Mouse (Mus musculus) B cell, adult 2 months (primary cell): ENCODE measurements around the gene Bnip1.

Experiments
- DNase-seq, 2 experiments: peaks; one replicate each; pipeline ENCODE4 v3.0.0; 2022

The Bnip1 gene

DNA sequence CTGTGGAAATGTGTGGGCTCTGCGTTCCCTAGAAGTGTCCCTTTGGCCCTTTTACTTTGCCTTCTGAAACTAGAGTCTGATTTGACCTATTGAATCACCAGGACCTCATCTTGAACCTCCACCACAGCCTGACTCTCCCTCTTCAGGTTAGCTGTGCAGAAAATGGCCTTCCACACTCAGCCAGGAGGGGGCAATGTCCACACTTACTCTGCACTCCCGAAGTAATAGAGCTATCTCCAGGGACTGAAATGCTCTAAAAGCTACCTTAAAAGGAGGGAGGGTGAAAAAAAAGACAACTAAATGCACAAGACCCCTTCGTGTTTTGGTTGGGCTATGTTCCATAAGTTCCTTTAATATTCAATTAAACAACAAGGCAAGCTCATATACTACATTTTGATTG, 13.9 kb downstream of the Bnip1 start:
- DNase-seq, result peak; percentile 70

DNA sequence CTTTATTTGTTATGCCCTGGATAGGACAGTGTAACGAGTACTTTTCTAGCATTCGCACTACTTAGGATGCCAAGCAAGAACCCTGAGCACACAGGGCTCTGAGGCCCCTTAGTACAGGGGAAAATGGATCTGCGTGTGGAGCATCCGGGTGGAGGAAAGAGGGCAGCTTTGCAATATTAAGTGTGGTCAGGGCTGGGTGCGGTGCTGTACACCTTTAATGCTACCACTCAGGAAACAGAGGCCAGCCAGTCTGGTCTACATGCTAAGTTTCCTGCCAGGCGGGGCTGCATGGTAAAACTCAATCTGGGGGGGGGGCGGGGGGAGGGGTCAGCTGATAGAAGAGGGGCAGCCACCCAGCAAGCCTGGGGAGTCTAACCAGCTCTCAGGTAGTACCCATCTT, 14.5 kb downstream of the Bnip1 start:
- no peak for DNase-seq

DNA sequence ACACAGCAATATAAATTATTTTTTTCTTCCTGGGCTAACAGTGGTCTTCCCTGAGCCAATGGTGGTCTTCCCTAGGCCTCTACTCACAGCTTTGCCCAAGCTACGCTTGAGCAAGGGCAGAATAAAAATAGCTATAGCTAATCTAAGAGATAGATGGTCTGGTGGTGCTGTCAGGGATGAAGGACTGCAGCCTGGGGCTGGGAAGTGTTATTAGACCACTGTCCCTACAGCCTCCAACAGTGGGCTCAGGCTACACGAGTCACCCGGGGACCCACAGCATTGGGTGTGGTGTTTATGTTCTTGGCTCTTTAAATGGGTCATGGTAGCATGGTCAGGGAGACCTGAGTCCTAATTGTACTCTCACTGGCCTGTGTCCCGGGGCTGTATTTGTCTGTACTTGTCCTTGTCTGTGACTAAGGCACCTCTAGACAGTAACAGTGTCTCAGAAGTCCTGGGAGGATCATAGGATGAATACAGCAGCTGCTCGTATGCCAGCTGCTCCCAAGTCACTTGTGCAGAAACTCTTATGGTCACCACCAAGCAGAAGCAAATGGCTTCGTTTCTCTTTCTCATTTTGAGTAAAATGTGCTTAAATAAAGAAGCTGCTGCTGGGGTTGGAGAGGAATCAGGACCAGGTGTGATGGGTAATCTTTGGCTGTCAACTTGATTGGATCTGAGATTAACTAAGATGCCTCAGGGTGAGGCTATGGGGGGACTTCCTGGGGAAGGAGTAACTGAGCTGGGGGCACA, 16.7 kb downstream of the Bnip1 start:
- DNase-seq, result no peak

DNA sequence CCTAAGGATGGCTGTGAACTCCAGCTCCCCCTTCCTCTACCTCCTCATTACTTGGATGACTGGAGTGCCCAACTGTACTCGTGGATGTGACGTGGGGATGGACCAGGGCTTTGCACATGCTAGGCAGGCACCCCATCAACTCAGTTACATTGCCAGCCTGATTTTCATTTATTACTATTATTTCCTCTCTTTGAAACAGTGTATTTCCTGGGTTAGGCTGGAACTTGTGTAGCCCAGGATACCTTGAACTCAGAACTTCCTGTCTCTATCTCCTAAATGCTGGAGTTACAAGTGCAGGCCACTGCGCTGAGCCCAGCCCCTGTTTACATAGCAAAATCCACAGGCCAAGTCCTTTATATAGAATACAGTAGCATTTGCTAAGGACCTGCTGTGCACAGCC, 22.0 kb downstream of the Bnip1 start:
- DNase-seq, result no peak

DNA sequence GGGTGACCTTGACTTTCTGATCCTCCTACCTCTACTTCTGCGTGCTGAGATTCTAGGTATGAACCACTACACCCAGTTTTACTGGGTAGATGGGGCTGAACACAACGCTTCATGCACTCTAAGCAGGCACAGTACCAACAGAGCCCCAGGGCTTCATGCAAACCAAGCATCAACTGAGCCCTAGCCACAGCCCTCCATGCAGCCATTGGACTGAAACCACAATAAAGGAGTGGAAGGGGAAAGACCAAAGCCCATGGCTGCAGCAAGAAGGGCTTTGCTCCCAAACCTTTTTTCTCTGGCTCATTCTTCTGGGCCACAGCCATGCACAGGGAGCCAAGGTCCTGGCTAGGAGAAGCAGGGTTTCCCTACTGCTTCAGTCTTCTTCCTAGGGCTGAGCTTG, 31.7 kb downstream of the Bnip1 start:
- DNase-seq, result no peak

DNA sequence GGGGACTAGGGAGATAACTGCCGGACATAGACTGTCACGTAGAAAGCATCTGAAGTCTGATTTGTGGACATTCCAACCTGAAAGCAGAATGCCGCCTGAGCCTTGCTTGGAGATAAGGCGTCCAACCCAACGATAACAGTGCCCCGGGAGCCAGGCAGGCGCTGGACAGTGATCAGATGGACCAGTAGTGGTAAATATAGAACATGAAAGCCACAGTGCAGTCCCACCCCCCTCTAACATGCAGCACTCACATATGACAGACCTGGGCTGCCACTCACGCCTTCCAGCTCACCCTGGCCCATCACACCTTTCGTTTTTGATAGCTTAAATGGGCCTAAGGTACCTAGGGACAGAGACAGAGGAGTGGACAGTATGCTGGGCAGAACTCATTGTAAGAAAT, 32.6 kb downstream of the Bnip1 start:
- no peak for DNase-seq

DNA sequence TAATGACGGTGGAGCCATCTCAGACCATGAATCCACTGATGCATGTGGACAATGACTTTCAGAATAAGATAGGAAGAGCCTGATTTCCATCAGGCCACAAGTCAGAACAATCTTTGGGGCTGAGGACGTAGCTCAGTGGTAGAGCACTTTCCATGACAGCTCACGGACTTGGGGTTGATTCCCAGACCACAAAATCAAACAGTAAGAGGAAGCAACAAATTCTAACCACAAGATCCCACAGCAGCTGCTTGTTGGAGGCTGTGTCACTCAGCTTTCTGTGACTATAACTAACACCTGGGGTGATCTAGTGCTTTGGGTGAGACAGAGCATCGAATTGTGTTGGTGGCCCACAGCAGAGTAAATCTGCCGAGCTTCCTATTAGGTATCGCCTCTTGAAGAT, 35.9 kb downstream of the Bnip1 start:
- no peak for DNase-seq

DNA sequence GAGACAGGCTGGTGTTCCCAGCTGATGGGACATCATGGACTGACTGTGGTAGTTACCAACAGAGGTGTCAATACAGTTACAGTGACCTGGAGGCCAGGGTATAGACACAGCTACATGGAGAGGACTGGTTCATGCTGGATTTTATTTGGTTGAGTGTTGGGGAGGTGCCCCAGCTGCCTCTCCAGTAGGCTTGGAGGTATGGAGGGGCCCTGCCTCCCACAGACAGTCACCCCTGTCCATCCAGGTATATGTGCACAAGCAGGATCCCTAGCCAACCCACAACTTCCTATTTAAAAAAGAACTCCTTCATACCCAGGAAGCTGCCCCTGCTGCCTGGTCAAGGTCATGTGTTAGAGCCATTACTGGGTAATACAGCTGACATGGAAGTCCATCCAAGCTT, 36.9 kb downstream of the Bnip1 start:
- no peak for DNase-seq

DNA sequence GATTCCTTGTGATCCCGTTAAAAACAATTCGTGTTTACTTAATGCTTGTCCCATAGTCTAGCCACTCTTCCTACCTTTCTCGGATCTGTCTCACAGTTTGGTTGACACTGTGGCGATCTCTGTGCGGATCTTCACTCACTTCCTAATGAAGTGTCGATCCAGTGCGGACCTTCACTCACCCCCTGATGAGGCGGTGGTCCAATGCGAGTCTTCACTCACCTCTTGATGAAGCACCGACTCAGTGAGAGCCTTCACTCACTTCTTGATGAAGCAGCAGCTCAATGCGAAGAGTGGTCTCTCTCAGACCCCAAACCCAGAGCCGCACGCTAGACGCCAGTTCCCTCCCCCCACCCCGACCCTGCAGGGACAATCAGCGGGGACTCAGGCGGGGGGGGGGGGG, 45.3 kb downstream of the Bnip1 start:
- no peak for DNase-seq

DNA sequence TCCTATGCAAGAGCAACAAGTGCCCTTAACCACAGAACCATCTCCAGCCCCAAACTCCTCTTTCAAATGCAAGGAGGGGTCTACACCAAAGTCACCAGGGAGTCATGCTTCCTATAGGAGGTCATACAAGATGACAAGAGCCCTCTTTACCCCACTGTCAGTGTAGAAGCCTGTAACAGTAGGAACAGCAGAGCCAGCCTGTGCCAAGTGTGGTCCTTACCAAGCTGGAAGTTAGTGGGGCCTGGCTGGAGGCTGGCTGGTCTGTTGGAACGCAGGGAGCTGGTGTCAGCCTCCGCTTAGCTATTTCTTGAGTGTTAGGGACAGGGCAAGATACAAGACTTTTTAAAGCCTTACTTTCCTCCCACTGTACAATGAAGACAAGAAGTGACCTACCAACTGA, 52.9 kb downstream of the Bnip1 start:
- no peak for DNase-seq

DNA sequence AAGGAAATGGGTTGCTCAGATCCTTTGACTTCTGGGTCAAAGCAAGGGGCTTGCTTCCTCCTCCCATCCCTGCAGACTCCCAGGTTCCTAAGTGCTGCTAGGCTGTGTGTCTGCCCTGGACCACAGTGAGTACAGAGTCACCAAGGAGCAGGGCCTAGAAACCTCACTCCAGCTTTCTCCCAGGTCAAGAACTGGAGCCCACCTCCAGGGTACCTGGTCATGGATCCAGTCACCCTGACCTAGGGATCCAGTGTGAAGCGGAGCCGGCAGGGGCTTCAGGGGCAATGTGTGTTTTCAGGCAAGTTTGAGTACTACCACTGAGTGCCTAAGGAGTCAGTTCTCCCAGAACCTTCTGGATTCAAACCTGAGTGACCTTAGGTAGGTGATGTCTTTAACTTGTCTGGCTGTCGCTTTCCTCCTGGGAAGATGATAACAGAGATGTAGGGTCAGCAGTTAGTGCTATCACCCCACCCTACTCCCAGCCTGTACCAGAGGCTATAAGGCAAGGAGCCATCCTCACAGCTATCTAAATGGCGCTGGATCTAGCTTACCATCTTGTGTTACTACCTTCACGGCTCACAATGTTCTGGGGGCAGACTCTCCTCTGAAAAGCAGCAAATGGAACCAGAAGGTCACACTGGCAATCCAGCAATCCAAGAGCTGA, 53.6 kb downstream of the Bnip1 start:
- no peak for DNase-seq

DNA sequence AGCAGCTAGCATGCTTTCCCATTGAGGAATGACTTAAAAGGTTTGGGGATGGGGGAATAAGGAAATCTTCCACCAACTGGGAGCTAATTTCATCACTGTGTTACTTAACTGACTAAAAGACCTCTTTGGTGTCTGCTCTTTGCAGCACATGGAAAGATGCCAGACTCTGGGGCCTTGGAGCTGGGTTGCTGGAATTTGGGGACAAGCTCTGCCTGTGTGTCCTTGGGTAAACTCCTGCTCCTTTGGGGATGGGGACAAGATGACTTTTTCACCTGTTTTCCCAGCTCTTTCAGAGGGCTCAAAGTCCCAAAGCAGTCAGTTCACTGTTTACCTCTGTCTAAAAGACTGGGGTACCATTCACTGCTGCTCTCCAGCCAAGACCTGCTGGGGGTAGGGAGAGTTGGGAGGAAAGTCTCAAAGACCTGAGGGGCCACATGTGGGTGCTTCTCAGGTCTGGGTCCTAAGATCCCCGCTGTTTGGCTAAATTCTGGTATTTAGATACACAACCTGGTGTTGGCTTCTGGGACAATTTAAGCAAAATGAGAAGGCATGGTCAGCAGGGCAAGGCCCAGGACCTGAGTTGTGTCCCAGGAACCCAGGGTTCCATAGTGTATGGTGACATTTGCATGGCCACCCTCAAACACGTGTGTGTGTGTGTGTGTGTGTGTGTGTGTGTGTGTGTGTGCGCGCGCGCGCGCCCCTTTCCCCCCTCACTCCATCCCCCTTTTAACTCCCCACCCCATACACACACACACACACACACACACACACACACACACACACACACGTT, 54.3 kb downstream of the Bnip1 start:
- DNase-seq, result no peak

DNA sequence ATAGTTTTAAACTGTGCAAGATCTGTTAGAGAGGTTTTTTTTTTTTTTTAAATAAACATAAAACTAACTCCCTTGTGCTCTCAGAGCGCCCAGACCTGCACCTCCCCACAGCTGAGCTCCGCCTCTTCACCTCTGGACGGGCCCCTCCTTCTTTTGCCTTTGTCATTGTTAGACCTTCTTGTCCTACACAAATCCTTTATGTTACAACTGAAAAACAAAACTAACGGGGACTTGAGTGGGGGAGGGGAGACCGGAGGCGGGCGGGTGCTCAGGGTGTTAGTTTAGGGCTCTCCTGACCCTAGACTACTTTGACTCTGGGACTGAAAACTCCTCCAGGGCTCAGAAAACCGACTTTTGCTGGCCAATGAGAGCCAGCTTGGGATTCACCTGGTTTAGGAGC, 55.1 kb downstream of the Bnip1 start:
- DNase-seq, result no peak

DNA sequence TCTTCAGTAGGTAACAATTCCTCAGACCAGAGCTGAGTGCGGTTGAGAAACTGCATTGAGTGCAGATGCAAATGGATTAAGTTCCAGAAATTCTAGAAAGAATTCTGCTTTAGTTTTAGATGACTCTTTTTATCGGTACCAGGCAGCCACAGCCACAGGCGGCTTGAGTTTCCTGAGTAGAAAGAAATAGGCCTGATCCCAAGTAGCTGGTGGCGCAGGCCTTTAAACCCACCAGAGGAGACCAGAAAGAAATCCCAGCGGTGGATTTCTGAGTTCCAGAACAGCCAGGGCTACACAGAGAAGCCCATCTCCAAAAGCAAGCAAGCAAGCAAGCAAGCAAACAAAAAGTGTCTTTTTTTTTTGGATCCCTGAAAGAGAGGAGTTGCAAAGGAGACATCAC, 55.5 kb downstream of the Bnip1 start:
- DNase-seq, result no peak

DNA sequence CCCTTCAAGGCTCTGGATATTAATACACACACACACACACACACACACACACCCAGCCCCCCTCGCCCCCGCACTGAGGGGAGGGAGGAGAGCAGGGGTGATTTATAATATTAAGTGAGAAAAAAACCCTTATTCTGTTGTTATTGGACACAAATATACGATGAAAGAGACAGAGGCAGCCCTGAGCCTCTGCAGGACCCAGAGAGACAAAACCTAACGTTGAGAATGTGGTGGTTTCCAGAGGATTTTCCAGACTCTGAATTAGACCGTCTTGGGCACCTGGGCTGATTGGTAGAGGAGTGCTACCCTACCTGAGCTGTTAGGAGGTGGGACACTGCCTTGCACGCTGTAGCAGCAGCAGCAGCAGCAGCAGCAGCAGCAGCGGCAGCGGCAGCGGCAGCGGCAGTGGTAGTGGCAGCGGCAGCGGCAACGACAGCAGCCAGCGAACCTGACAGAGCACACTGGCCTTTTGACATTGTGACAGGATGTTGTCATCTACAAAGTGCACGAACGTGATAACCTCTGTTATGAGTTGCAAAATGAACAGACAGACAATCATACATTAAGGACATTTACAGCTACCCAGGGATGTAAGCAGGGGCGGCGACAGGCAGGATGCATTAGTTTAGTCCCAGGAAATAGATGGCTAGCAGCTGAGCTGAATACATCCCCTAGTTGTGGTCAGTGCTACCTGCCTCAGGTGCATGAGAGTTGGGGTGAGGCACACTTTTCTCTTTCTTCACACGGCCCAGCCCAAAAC, 56.1 kb downstream of the Bnip1 start:
- no peak for DNase-seq

DNA sequence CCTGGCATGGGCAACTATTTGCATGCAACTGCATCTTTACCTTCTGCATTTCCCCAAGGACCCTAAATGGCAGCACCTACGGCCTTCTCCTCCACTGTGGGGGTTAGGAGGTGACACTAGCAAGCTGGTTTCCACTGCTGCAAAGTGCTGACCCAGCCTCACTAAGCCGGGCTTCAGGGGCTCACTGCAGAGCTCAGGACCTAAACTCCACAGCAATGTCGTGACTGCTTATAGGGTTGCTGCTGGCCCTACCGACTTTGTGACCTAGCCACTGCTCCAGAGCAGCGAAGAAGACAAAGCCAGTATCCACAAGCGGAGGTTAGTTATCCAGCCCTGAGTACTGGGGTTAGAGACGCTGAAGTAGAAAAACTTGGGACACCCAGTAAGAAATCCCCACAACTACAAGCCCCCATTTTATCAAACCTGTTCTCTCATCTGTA, 56.7 kb downstream of the Bnip1 start:
- DNase-seq, result no peak

DNA sequence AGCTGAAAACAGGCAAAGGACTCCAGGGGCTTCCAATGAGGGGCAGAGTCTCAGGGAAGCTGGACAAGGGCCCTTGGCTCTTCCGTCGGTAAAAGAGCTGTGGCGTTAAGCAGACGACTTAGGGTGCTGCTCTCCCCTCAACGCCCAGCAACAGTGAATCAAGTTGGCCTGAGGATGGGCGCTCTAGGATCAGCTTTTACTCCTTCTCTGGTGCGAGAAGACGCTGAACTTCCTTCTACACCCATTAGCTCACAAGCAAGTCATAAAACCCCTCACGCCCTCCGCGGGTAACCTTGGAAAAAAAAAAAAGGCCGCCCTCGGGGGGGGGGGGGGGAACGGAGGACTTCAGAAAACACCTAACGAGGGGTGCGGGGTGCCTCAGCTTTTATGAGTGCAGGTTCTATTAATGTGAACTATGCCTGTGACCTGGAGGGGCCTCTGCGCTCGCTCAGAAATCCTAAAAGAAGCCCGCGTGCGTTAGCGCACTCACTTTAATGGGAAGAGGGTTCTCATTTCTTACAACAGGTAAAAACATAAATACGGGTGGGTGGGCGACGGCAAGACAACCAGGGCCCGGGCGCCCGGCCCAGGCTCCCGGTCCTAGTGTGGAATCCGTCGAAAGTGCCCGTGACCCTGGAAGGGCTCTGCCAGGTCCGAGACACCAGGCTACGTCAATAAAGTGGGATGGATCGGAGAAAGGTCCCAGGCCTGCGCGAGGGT, 57.5 kb downstream of the Bnip1 start:
- DNase-seq, result no peak

DNA sequence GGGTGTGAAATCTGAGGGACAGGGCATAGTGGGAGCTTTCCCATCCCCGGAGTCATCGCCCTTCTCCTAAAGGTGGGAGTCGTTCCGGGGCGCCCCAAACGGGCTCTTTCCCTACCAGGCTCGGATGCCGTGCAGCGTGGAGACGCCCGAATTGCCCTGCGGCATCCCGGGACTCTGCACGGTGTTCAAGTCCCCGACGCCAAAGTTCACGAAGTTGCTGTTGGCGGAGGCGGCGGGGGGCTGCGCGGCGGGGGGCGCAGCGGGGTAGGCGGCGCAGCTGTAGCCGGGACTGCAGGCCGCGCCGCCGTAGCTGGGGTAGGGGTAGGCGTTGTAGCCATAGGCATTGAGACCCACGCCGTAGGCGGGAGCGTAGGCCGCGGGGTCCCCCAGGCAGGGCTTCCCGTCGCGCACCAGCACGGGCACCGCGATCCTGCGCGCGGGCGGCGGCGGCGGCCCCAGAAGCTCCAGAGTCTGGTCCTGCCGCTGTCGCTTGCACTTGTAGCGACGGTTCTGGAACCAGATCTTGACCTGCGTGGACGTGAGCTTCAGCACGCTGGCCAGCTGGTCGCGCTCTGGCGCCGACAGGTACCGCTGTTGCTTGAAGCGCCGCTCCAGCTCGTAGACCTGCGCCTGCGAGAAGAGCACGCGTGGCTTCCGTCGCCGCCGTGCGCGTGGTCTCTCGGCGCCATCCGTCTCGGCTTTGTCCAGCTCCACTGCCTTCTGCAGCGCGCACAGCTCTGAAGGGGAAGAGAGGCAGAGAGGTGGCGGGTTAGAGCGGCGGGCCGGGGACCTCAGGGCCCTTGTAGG, 58.2 kb downstream of the Bnip1 start:
- peak in 1 of 2 experiments; percentile 32 for DNase-seq

DNA sequence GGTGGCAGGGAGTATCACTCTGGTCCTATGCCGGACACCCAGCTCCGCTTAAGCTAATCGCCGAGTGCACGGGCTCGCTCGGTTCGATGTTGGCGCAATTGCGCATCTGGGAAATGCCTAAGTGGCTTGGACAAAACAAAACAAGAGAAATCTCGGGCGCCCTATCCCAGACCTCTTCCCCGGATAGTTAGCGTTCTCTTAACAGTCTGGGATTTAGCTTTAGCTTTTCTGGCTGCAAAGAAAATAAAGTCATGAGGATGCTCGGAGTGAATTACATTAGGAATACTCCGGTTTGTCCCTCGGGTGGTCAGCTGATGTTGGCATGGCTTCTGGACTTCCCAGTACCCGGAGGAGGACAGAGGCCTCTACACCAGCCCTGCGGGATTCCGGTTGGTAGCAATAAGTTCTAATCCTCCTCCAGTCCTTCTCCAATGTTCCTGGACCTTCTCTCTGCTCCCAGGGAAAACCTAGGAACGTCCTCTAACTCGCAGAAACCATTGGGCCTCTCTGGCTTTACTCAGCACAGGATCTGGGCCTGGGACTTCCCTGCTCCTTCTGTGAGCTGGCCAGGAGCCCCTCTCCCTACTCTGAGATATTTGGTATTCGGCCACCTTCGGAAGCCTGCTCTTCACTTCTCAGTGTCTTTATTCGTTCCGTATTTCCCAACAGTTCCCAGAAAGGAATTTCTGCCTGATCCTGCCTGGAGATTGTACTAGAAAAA, 59.0 kb downstream of the Bnip1 start:
- no peak for DNase-seq

DNA sequence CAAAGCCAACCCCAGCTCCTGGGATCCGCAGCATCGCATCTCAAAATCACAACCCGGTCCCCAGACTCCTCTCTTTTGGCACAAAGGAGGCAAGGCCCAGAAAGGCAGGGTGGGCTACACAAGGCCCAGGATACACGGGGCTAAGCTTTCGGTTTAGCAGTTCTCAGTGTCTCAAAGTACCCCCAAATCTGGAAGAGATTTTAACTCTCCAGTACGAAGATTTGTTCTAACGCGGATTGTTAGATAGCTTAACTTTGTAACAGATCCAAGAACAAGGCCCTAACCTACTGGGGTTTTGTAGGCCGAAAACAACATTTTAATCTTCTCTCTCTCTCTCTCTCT, 59.5 kb downstream of the Bnip1 start:
- no peak for DNase-seq
